Mouse (Mus musculus): ENCODE data around the gene Ghr.

- TF ChIP-seq CTCF (IDR thresholded peaks at IDR 0.05; ENCODE audit: low read depth): no peak
- TF ChIP-seq EP300 (optimal IDR thresholded peaks at IDR 0.05): no peak
Measured at GRCm38 (mm10) chr15:3270646-3271077, 312.6 kb downstream of the Ghr start.
